Mouse (Mus musculus) stomach, postnatal 0 days (tissue): ENCODE measurements at regions not wholly inside any gene's neighbourhood (a gene's known extent, or its start where the extent isn't known, plus 50 kb on each side); places are given as distances from the start of the nearest gene placed in this dataset.

Experiments
- ATAC-seq: fragments of 200-750 bp; cut with Nextera tagmentation; 2 replicates; pipeline ENCODE4 v1.8.0; 2017; ENCODE audit not compliant: low FRiP score, low TSS enrichment
- DNase-seq: peaks from one replicate; pipeline ENCODE4 v3.0.0-alpha.2; 2016; ENCODE audit warnings: low spot score
- H3K27ac ChIP-seq: fragments of 300-500 bp; sonication (generic); replicated peaks from 2 replicates; pipeline ENCODE4 v1.5.1; 2014; ENCODE audit warnings: mild to moderate bottlenecking, control low read depth
- H3K27me3 ChIP-seq: fragments of 300-500 bp; sonication (generic); 2 replicates; pipeline ENCODE4 v1.6.1; 2014; ENCODE audit warnings: low read length; ENCODE audit not compliant: control insufficient read depth, insufficient read depth
- H3K36me3 ChIP-seq: fragments of 300-500 bp; sonication (generic); 2 replicates; pipeline ENCODE4 v1.6.1; 2014; ENCODE audit warnings: low read length, mixed read lengths; ENCODE audit not compliant: control insufficient read depth, insufficient read depth
- H3K4me1 ChIP-seq: fragments of 300-500 bp; sonication (generic); replicated peaks from 2 replicates; pipeline ENCODE4 v1.6.1; 2014; ENCODE audit warnings: antibody characterized with exemption; ENCODE audit not compliant: control insufficient read depth, insufficient read depth
- H3K4me2 ChIP-seq: fragments of 300-500 bp; sonication (generic); replicated peaks from 2 replicates; pipeline ENCODE4 v1.6.1; 2014; ENCODE audit warnings: low read depth, mild to moderate bottlenecking, control low read depth, moderate library complexity
- H3K4me3 ChIP-seq: fragments of 300-500 bp; sonication (generic); 2 replicates; pipeline ENCODE4 v1.5.1; 2014; ENCODE audit warnings: low read depth, low read length, control low read depth
- H3K9ac ChIP-seq: fragments of 300-500 bp; sonication (generic); 2 replicates; pipeline ENCODE4 v1.6.1; 2014; ENCODE audit warnings: mild to moderate bottlenecking, low read length, control low read depth, mixed read lengths
- H3K9me3 ChIP-seq: fragments of 300-500 bp; sonication (generic); 2 replicates; pipeline ENCODE4 v1.6.1; 2016; ENCODE audit warnings: low read length; ENCODE audit not compliant: control insufficient read depth
- CTCF ChIP-seq: IDR thresholded peaks from 2 replicates; pipeline ENCODE4 v1.5.1; 2016; ENCODE audit warnings: antibody characterized with exemption, low read depth, mild to moderate bottlenecking, moderate library complexity
- EP300 ChIP-seq: optimal IDR thresholded peaks from 2 replicates; pipeline ENCODE3; 2016; ENCODE audit warnings: antibody characterized with exemption
- WGBS: fragments of 180-500 bp; shearing (Covaris S2); extraction: QIAGEN DNeasy Blood & Tissue Kit; methylation state at CpG from one replicate; pipeline ENCODE4 v1.1.7; 2014; 5-methylcytosine and 5-hydroxymethylcytosine counted together

DNA sequence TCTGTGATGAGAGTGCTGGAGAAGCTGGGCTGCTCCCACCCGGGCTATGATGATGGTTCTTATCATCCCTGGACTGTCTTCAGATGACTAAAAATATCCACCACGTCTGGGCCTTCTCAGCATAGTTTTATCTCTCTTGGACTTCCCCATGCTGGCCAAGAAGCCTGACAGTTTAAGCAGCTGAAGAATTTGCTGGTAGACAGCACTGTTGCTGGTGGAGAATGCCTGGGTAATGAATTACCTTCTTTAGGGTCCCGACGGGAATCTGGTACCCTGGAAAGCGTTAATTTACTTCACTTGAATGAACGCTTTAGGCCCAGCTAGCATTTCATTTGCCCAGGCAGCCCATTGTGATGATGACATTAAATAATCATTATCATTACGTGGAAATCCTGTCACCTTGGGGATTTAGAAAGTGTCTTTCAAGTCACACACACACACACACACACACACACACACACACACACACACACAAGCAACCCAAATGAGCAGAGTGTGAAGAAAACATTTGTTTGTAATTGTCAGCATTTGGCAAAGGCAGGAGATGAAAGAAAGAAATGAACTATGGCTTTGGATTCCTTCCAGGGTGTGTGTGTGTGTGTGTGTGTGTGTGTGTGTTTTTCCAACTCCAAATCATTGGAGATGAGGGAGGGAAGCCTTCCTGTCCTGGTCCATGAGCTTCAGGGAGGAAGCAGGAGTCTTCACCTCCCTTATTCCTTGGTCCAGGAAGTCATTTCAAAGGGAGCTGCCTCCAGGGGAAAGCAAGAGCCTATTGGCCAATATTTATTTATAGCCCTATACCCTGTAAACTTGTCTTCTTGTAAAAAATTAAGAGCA, 117.3 kb upstream of the Slc30a5 start:
- TF ChIP-seq EP300 (no peak), CTCF (no peak)
- H3K36me3 ChIP-seq = no peaks in the 10 kb centered on the region
- H3K27ac ChIP-seq = no peak overlapping the region
- no peak overlapping the region for H3K4me3 ChIP-seq
- no peak overlapping the region for H3K4me2 ChIP-seq
- H3K27me3 ChIP-seq = no peaks in the 10 kb centered on the region
- WGBS = 43% methylated on average over 7 of the region's 7 CpGs
- no peaks in the 10 kb centered on the region for H3K9me3 ChIP-seq
- ATAC-seq = no peak
- no peak overlapping the region for H3K9ac ChIP-seq
- H3K4me1 ChIP-seq = no peaks in the 10 kb centered on the region
- no peak for DNase-seq

DNA sequence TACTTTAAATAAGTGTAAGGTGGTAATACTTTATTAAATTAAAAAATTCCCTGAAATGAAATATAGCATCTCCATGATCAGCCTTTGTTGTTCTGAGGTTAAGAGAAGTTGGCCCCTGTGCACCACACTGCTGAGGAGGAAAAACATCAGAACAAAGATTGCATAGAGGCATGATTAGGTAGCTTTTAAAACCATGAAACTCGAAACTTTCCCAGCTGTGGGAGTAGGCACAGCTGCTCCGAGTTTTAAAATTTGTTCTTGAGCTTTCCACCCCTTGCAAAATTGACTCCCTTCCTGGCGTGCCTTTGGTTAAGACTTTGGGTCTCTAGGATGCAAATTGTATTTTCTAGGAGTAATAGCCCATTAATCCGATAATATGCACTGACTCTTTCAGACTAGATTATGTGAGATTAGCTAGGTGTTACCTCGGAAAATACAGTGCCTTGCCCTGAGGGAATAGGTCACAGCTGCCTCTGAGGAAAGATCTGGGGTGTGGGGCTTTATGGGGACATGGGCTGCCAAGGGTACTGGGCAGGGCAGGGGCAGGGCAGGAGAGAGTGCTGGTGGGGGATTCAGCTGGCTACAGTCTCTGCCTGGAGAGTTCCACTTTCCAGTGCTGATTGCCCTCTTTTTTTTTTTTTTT, 110.1 kb upstream of the Slc30a5 start:
- no peak overlapping the region for H3K4me2 ChIP-seq
- ATAC-seq (no peak), DNase-seq (no peak)
- H3K27ac ChIP-seq = no peak overlapping the region
- H3K36me3 ChIP-seq = no peaks in the 10 kb centered on the region
- TF ChIP-seq CTCF (no peak), EP300 (peak; percentile 59)
- no peaks in the 10 kb centered on the region for H3K9me3 ChIP-seq
- H3K4me3 ChIP-seq = no peak overlapping the region
- no peaks in the 10 kb centered on the region for H3K4me1 ChIP-seq
- WGBS = 36% methylated on average over 5 of the region's 5 CpGs
- H3K27me3 ChIP-seq = no peaks in the 10 kb centered on the region
- H3K9ac ChIP-seq = no peak overlapping the region

DNA sequence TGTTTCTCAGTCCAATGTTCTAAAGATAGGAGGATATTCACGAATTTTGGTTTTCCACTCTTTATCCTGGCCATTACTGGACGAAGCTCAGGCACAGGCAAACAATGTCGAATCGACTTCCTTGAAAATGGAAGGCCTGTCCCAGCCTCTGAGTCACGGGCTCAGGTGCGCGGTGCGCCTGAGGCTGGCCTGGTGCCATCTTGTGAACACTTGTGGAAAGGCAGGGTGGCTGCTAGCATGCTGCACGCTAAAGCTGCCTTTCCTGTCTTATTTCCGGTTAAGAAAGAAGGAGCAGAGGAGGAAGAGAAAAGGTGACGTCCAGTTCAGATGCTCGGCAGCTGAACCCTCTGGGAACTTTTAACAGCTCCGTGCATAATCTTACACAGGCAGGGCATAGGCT, 107.6 kb upstream of the Slc30a5 start:
- no peak overlapping the region for H3K4me2 ChIP-seq
- no peaks in the 10 kb centered on the region for H3K4me1 ChIP-seq
- ATAC-seq (peak; percentile 95), DNase-seq (peak; percentile 87)
- no peak overlapping the region for H3K4me3 ChIP-seq
- 55% methylated on average over 13 of the region's 13 CpGs for WGBS
- H3K36me3 ChIP-seq = no peaks in the 10 kb centered on the region
- H3K9me3 ChIP-seq = no peaks in the 10 kb centered on the region
- H3K27me3 ChIP-seq = no peaks in the 10 kb centered on the region
- no peak overlapping the region for H3K9ac ChIP-seq
- TF ChIP-seq CTCF (peak; percentile 48), EP300 (no peak)
- no peak overlapping the region; the same call in 1 of the 2 replicates for H3K27ac ChIP-seq

DNA sequence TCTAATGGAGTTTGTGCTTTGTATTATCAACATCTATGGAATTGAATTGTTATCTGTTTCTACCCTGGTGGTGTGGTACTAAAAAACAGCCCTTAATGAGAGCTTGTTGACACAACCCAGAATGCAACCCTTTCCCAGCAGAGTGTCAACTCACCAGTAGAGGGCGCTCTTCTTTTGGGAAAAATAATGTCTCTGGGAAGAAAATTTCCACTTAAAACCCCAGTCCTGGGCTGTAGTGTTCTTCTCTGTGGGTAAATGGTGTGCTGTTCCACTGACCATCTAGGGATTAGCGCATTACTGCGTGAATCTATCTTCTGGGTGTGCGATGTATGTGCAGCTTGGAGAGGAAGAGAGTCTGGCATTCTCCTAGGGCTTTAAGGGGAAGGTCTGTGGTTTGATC, 106.5 kb upstream of the Slc30a5 start:
- no peak overlapping the region for H3K9ac ChIP-seq
- H3K4me3 ChIP-seq = no peak overlapping the region
- H3K27ac ChIP-seq = no peak overlapping the region
- 48% methylated on average over 4 of the region's 4 CpGs for WGBS
- H3K4me1 ChIP-seq = no peaks in the 10 kb centered on the region
- H3K9me3 ChIP-seq = no peaks in the 10 kb centered on the region
- TF ChIP-seq CTCF (peak; percentile 81), EP300 (no peak)
- ATAC-seq (0 out of 2 replicates have a peak, but pooled peaks have one; percentile 38), DNase-seq (peak; percentile 39)
- H3K36me3 ChIP-seq = no peaks in the 10 kb centered on the region
- H3K4me2 ChIP-seq = no peak overlapping the region
- no peaks in the 10 kb centered on the region for H3K27me3 ChIP-seq

DNA sequence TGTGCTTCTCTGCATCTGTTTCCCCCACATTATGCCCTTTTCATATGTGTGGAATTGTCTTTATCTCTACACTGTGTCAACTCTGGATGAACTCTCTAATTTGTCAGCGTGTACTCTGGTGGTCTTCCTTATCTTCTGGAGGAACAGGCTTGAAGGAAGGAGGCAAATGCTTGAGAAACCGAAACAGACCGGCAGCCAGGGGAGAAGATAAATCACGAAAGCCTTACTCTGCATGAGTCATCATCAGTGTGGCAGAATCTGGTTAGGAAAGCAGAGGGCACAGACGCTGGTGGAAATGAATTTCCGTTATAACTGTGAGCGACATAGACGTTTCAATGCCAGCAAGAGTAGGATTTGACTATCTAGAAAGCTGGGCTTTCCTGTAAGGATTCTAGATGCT, 100.0 kb upstream of the Slc30a5 start:
- Histone ChIP-seq H3K27ac (no peak overlapping the region), H3K4me2 (no peak overlapping the region), H3K27me3 (no peaks in the 10 kb centered on the region), H3K4me1 (no peaks in the 10 kb centered on the region), H3K4me3 (no peak overlapping the region), H3K9me3 (no peaks in the 10 kb centered on the region), H3K9ac (no peak overlapping the region), H3K36me3 (no peaks in the 10 kb centered on the region)
- 60% methylated on average over 8 of the region's 8 CpGs for WGBS
- TF ChIP-seq CTCF (no peak), EP300 (no peak)
- ATAC-seq (no peak), DNase-seq (no peak)

DNA sequence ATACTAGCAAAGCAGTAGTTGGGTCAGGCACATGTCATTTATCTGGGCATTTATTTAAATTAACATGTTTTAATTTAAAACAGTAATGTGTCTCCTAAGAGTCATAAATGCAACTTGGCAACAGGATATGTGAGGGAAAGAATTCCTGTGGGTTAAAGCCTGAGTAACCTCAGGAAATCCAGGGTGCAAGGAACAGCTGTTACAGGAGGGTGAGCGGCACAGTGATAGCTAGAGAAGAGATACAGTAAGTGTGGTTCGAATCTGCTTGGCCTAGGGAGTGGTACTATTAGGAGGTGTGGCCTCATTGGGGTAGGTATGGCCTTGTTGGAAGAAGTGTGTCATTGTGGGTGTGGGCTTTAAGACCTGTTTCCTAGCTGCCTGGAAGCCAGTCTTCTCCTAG, 66.3 kb upstream of the Slc30a5 start:
- no peaks in the 10 kb centered on the region for H3K9me3 ChIP-seq
- H3K36me3 ChIP-seq = no peaks in the 10 kb centered on the region
- H3K9ac ChIP-seq = no peak overlapping the region
- no peaks in the 10 kb centered on the region for H3K4me1 ChIP-seq
- TF ChIP-seq EP300 (no peak), CTCF (no peak)
- no peak overlapping the region for H3K27ac ChIP-seq
- ATAC-seq (no peak), DNase-seq (no peak)
- H3K4me3 ChIP-seq = no peak overlapping the region
- WGBS = 79% methylated on average over 2 of the region's 2 CpGs
- no peaks in the 10 kb centered on the region for H3K27me3 ChIP-seq
- no peak overlapping the region for H3K4me2 ChIP-seq
